Mouse (Mus musculus) B cell, adult 2 months (primary cell): ENCODE data around the gene Zfp217.
"Not testable (repeated sequence)": the region's sequence is repeated elsewhere in the genome, so short reads cannot be mapped to it uniquely, and the experiment has no call there.

Experiments used
- DNase-seq, 2 experiments: peaks; one replicate each; pipeline ENCODE4 v3.0.0; 2022

The Zfp217 gene

DNA sequence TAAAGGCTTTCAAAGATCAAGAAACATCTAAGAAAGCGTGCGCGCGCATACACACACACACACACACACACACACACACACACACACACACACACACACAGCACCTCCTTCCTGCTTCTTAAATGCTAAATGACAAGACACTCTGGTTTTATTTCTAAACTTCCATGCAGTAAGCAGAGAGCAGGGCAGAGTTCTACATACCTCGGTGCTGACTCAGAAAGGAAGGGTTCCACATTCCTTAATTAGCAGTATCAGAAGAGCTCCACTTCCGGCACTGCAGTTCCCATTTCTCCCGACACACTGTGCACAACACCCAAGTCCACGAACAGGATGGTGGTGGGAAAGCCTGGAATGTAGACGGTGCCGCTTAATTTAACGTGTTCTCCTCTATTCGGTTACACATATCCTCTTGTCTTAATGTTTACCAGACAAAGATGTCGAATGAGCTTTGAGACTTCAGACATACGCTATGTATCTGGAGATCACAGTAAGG is at the start of gene Zfp217:
Gene Zfp217, minus strand, starts transcription at position 443 of the 493 bp plus-strand sequence.
- peak in 1 of 2 experiments; percentile 23 for DNase-seq

DNA sequence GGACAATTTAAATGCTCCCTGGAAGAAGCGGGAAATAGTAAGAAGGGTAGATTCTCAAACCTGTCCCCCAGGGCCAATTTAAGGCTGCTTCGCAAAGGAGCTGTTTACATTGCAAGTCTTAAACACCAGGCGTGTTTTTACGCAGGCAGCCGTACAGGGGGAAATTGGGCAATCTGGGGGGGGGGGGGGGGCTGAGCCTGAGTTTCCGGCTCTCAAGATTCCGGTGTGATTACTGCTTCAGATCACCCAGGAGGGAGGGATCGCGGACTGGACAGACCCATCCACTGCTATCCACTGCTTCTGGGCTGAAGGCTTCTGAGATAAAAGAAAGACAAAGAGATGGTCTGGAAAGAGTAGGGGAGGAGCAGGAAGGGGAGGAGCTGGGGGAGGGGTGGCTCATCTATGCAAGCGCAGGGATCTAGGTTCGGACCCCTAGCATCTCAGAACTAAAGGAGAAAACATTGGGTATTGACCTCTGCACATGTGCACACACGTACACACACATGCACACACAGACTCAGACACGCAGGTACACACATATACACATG is 47.7 kb upstream of the Zfp217 start:
- no peak for DNase-seq

DNA sequence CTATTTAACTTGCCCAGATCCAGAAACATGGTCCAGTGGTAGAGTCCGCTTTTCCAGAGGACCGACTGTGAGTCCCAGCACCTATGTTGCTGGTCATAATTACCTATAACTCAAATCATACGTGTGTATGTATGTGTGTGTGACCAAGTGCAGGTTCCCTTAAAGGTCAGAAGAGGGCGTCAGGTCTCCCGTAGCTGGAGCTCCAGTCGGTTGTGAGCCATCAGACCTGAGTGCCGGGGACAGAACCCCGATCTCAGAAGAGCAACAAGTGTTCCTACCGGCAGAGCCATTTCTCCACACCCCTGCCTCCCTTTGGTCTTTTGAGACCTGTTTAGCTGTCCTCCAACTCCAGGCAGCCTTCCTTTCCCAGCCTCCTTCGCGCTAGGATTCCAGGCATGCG is 46.9 kb upstream of the Zfp217 start:
- no peak for DNase-seq

- DNase-seq, result no peak
These were observed 45.9 kb upstream of the Zfp217 start for GRCm38 (mm10) chr2:170193850-170194249.

DNA sequence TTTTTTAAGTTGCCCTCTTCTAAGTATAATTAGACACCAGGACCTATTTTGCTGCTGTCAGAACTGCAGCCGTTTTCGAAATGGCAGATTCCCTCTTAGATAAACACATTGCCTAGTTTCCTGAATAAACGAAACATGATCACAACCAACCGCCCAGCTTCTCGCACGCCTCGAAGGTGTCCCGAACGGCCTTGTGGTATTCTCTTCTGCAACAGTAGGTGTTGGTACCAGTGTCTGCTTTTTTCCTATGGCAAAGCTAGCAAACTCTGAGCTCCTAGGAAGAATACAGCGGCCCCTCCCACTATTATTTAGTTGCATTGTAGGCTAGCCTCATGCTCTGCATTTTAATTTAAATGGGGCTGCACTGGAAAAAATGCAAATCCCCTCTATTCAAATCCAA is 45.3 kb upstream of the Zfp217 start:
- DNase-seq, result no peak

GRCm38 (mm10) chr2:170192731-170193149 is 44.8 kb upstream of the Zfp217 start:
- no peak for DNase-seq

DNA sequence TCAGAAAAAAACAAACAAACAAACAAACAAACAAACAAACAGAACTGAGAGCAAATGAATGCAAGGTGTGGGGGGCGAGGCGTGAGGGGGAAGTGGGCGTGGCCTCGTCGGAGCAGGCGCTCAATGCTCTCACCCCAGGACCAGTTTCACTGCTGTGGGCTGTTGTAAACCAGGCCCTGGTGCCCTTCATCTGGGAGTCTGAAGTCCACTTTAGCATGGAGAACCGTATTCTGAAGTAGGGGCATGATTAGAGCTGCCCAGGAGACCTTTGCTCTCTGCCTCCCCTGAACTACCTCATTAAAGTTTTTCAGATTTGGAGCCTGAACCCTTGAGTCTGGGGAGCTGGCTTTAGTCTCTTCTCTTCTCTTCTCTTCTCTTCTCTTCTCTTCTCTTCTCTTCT is 40.8 kb upstream of the Zfp217 start:
- DNase-seq, result no peak

DNA sequence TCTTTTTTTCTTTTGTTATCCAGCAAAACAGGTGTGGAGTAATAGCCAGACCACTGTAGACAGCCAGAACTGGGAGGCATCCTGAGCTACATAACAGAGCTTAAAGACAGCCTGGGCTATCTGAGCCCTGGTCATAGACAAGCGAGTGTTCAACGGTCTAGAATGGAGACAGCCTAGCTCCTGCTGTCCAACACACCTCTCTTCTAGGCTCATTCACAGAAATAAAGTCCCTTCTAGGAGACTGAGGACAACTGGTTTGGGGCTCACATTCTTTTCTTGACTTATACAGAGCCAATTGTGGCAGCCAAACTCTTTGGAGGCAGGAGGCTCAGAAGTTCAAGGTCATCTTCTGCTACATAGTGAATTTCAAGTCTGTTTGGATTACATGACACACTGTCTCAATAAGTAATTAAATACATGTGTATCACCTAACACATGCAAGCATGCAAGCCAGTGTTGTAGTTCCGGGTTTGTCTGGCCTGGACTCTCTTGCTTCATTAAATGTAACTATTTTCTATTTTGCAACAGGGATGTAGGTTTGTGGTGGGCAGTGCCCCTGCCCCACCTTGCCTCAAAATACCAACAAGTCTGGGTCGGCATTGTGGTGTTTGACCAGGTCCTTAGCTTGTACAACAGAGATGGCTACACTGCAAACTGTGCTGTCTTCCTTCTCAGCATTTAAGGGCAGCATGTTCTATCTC is 37.4 kb upstream of the Zfp217 start:
- DNase-seq, result peak in 1 of 2 experiments; percentile 13

DNA sequence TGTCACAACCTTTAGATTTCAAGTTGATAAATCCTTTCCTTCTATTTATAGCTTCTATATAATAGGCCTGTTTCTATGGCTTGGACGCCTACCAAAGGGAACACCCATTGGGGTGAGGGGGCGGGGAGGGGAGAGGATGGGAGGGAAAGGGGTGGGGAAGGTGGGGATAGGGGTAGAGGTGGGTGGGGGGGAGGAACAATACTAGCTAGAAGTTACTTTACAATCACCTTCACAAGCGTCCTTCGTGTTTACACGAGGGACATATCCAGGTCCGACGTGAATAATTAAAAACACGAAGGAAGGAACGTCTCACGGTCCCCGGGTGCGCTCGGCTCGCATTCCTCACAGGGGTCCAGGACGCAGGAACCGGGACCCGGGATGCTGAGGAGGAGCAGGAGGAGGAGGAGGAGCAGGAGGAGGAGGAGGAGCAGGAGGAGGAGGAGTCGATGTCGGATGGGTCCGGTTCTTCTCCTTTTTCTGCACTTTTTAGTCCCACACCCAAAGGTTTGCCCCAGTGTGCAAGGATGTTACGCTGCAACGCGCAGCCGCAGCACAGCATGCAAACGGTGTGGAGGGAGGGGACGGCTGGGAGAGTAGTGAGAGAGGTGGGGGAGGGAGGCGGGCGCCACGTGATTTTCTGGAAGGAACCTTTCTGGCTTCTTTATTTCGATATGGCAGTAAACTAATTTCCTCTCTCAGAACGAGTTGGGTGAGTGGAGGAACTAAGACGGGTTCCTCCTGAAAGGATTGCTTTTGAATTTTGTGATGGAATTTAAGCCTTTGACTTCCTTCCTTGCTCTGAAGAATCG is 36.5 kb upstream of the Zfp217 start:
- peak; percentile 76 to 79 for DNase-seq

- DNase-seq, result no peak
These were observed 35.9 kb upstream of the Zfp217 start for GRCm38 (mm10) chr2:170183851-170184174.

- DNase-seq, result no peak
These were observed 34.0 kb upstream of the Zfp217 start for GRCm38 (mm10) chr2:170181862-170182261.

- DNase-seq, result not testable (repeated sequence)
These were observed 32.9 kb upstream of the Zfp217 start for GRCm38 (mm10) chr2:170180769-170181168.

GRCm38 (mm10) chr2:170179317-170179716 is 31.4 kb upstream of the Zfp217 start:
- no peak for DNase-seq

DNA sequence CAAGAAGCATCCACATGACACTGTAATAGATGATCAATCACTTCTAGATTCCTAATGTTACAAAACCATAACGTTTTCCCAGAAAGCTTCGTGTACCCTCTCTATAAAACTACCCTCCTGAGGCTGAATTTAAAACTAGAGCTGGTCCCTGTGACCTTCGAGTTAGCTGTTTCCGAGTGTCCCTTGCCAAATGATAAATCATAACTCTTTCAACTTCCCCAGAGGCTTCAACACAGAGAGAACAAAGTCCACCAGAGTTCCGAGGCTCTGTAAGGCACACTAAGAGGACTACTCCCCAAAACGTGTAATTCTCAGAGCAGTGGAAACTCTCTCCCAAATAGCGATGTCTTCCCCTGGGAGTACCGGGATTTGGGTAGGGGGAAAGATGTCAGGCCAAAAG is 29.4 kb upstream of the Zfp217 start:
- DNase-seq, result no peak

DNA sequence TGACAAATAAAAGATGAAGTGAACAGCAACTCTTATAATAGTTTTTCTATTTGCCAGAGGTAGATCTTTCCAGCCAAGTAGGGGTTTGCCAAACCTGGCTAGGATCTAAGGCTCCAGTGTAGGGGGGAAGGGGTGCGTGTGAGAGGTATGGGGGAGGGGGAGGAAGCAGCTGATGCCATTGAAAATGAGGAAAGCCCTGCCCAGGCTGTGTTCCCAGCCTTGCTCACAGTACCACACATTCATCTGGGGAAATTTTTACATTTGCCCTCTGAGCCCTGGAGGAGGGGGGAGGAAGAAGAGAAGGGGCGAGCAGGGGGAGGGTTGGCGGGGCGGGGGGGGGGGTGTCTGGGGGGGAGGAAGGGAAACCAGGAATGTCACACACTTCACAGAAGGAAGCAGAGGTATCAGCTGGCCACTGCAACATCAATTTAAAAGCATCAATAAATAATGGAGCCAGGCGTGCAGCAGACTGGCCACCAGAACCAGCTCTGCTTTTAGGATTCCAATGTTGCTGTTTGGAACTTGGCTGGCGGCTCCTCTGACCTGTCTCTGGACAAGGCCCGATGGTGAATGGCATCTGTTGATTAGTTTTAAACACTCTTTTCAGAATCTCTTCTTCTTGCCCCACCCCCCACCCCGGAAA is 28.5 kb upstream of the Zfp217 start:
- no peak for DNase-seq

GRCm38 (mm10) chr2:170175661-170176150 is 27.8 kb upstream of the Zfp217 start:
- no peak for DNase-seq

DNA sequence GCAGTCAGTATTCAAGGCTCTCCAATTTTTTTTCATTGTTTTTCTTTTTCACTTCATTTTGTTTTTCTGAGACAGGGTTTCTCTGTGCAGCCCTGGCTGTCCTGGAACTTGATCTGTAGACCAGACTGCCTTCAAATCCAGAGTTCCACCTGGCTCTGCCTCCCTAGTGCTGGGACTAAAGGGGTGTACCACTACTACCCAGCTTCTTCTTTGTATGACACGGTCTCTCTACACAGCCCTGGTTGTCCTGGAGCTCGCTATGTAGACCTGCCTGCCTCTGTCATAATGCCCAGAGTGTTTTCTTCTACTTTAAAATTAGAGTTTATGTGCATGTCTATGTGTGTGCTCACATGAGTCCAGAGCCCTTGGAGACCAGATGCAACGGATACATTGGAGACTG is 27.3 kb upstream of the Zfp217 start:
- no peak for DNase-seq

- DNase-seq, result peak; percentile 38 to 40
These were observed 21.2 kb upstream of the Zfp217 start for GRCm38 (mm10) chr2:170169062-170169461.

- no peak for DNase-seq
These were observed 17.7 kb upstream of the Zfp217 start for GRCm38 (mm10) chr2:170165649-170166048.

- DNase-seq, result no peak
These were observed 16.0 kb upstream of the Zfp217 start for GRCm38 (mm10) chr2:170163671-170164462.

DNA sequence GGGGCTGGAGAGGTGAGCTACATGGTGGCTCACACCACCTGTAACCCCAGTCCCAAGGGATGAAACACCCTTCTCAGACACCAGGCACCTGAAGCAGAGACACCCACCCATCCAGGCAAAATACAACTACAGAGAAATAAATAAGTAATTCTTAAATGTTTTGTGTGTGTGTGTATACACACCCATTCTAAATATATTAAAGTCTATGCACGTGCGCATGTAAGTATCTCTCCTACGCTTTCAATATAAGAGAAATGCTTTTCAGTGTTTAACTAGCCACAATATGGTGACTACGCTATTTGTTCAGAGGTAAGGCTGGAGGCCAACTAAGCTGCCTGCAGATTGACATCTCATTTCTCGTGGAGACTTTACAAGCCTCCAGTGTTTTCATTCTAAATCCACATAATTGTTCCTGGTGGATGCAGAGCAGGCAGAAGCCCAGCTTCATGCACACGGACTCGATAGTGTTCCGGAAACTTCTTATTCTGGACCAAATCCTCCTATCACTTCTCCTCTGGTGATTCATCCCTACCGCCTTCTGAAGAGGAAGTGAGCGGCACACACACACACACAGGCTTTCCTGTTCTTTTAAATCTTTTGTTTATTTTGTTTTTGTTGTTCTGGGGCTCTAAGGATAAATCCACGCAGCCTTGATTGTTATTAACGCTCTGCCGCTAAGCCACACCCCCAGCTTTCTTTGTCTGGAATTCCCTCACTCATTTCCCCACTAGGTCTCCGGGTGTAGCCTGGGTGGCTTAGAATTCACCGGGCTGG is 12.1 kb upstream of the Zfp217 start:
- peak; percentile 28 to 35 for DNase-seq

DNA sequence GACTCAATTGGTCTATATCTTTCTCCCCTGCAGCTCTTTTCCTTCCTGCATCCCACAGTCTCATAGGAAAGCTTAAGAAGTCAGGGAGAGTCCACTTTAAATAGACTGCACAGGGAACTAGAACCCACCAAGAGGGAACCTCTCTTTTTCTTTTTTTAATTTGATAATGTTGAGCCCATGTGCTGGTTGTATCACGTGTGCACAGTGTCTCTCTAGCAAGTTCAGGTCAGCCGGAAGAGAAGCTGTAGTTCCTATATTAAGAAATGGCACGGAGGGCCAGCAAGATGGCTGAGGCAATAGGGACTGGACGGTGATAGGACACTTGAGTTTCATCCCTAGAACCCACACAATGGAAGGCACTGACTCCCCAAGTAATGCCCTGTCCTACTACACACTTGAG is 11.1 kb upstream of the Zfp217 start:
- no peak for DNase-seq
